Mouse (Mus musculus) bone marrow macrophage, adult 2 months (primary cell): ENCODE results near the gene Met.

Source experiments
- CTCF ChIP-seq: IDR thresholded peaks from 2 replicates; pipeline ENCODE4 v1.5.1; 2012; ENCODE audit warnings: low read depth, mild to moderate bottlenecking, low read length, moderate library complexity
- POLR2A ChIP-seq: IDR thresholded peaks from 2 replicates; pipeline ENCODE4 v1.6.1; 2012; ENCODE audit warnings: mild to moderate bottlenecking, low read depth, low read length, borderline replicate concordance

DNA sequence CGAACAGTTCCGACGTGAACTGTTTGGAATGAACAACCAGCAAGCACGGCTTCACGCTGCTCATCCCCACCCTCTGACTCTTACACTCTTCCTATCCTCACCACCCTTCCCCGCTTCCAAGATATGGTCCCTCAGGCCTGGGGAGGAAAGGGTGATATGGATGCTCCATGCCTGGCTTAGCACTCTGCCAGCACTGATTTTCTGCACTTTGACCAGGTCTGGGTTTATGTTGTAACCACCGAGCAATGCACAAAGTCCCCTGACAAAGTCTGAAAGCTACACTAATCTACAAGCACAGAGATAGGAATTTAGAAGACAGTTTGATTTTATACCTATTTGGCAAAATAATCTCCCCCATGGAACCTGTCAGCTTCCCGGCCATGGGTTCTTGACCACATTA lies 78.0 kb downstream of the Met start:
- TF ChIP-seq CTCF, result no peak
- TF ChIP-seq POLR2A, result no peak
